Mouse (Mus musculus): ENCODE data around the gene Calm3.

DNA sequence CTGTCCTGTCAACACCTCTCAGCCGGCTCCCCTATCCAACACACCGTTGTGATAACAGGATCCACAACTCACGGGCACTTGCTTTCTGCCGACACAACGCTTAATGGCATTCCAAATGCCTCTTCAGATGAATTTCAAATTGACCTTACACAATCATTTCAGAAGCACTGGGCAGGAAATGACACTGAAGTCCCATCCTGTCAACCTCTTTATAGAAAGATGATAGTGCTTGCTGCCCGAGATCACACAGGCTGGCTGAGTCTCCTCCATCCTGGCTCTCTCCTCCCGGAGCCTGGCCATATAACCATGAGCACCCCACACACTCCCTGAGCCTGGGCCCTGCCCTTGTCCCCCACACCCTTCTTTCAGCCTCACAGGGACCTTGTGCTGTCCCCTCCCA is 16.1 kb downstream of the Calm3 start:
- TF ChIP-seq POLR2A (IDR thresholded peaks at IDR 0.05; ENCODE audit: insufficient read length, low read depth) = no peak
- no peak for TF ChIP-seq POLR2AphosphoS2 (IDR thresholded peaks at IDR 0.05; ENCODE audit: insufficient read length, low read depth)
- no peak for TF ChIP-seq E2F4 (IDR thresholded peaks at IDR 0.05; ENCODE audit: insufficient read depth)
- no peak for TF ChIP-seq USF1 (IDR thresholded peaks at IDR 0.05; ENCODE audit: low read depth)
